16 mouse cellular contexts compared by ENCODE assay signal in the genomic region with DNA sequence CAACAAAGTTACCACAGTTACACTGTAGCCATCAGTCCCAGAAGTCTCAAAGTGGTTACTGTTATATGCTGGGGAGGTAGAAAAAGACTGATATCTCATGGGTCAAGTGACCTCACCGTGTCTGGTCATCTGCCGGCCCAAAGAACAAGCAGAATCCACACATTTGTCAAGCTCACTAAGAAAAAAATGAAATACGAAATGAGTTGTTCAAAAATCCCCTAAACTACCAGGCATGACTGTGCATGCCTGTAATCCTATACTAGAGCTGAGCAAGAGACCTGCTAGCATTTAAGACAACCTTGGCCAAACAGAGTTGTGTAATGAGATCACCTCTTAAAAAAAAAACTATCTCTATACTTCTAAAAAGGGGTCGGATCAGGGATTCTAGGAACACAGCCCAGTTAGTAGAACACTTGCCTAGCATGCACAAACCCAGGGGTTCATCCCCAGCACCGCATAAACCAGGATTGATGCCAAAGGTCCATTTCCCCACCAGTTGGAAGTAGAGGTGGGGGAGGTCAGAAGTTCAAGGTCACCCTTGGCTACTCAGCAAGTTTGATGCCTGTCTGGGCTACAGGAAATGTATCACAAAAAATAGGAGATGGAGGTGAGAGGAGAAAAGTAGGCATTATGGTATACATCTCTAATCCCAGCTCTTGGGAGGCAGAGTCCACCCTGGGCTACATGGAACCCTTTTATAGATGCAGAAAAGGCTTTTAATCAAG.
"Had no signal": no experiment of that assay in that cellular context is flagged by ENCODE, and none has a peak within 500 bp of the region (broad histone marks: within the 10 kb centered on the region; RNA-seq: fewer than 3 reads in every experiment).

No protein-coding gene starts in this region.

- DNase-seq: kidney, postnatal 14 days; layer of hippocampus, adult 9-11 months; layer of hippocampus, postnatal 36 days; lung, embryonic 14.5 days; lung, postnatal 10 days; lung, postnatal 4 days; midbrain, embryonic 14.5 days; spleen, adult 18-20 months; thymus, adult 18-20 months; thymus, postnatal 25 days had no signal

- H3K36me3 ChIP-seq: kidney, embryonic 15.5 days; limb, embryonic 15.5 days; liver, embryonic 12.5 days; midbrain, embryonic 10.5 days; neural tube, embryonic 12.5 days had no signal

- ATAC-seq: liver, embryonic 12.5 days had no signal

- H3K4me3 ChIP-seq: kidney, embryonic 15.5 days; limb, embryonic 15.5 days; liver, embryonic 12.5 days; midbrain, embryonic 10.5 days; myocyte; neural tube, embryonic 12.5 days had no signal

- H3K27me3 ChIP-seq: kidney, embryonic 15.5 days; limb, embryonic 15.5 days; neural tube, embryonic 12.5 days had no signal

- H3K9me3 ChIP-seq: kidney, embryonic 15.5 days; limb, embryonic 15.5 days; liver, embryonic 12.5 days; midbrain, embryonic 10.5 days; neural tube, embryonic 12.5 days had no signal

- H3K9ac ChIP-seq: kidney, embryonic 15.5 days; limb, embryonic 15.5 days; liver, embryonic 12.5 days; lung, embryonic 14.5 days; neural tube, embryonic 12.5 days had no signal

- H3K27ac ChIP-seq: kidney, embryonic 15.5 days; limb, embryonic 15.5 days; liver, embryonic 12.5 days; midbrain, embryonic 10.5 days; neural tube, embryonic 12.5 days had no signal

- H3K4me1 ChIP-seq: kidney, embryonic 15.5 days; limb, embryonic 15.5 days; midbrain, embryonic 10.5 days; neural tube, embryonic 12.5 days had no signal

- H3K4me2 ChIP-seq: kidney, embryonic 15.5 days; limb, embryonic 15.5 days; liver, embryonic 12.5 days; lung, embryonic 14.5 days; neural tube, embryonic 12.5 days had no signal
